Mouse (Mus musculus): ENCODE data around the gene Olfr690. TPM values are rescaled to one million over a fixed set of nuclear protein-coding genes. Genes with fewer than 3 reads are reported as not detected.
"Not testable (repeated sequence)": the region's sequence is repeated elsewhere in the genome, so short reads cannot be mapped to it uniquely, and the experiment has no call there.

Gene Olfr690
- not detected in 2 replicates for polyA plus RNA-seq (2016; fragmentation: Nextera tagmentation; extraction: Ambion mirVana)

- no peaks in the 10 kb centered on the region for H3K27me3 ChIP-seq
- no peak for ATAC-seq (ENCODE audit: insufficient number of reproducible peaks, insufficient read depth, low FRiP score, low TSS enrichment, low read depth)
- WGBS: 78% methylated on average over 1 of the region's 1 CpGs
These were observed at the start of gene Olfr690 for GRCm38 (mm10) chr7:105334004-105334403. Gene Olfr690 (minus strand): TSS chr7:105334104.

GRCm38 (mm10) chr7:105380329-105380728, 46.4 kb upstream of the Olfr690 start:
- ATAC-seq (ENCODE audit: insufficient number of reproducible peaks, insufficient read depth, low FRiP score, low TSS enrichment, low read depth): no peak
- Histone ChIP-seq H3K27me3 (no peaks in the 10 kb centered on the region), H3K27ac (no peak overlapping the region), H3K36me3 (peaks cover 87% of the 10 kb centered on the region), H3K9ac (replicated peaks) (no peak overlapping the region), H3K4me3 (replicated peaks) (no peak overlapping the region), H3K4me2 (no peak overlapping the region), H3K9me3 (no peaks in the 10 kb centered on the region), H3K4me1 (replicated peaks) (no peaks in the 10 kb centered on the region)
- WGBS: 96% methylated on average over 3 of the region's 3 CpGs

More at GRCm38 (mm10) chr7:105334004-105334403, at the start of gene Olfr690:
- Histone ChIP-seq H3K9me3 (no peaks in the 10 kb centered on the region), H3K36me3 (no peaks in the 10 kb centered on the region), H3K4me3 (replicated peaks) (no peak within 1 kb of the TSS), H3K27ac (no peak within 1 kb of the TSS), H3K4me2 (no peak within 1 kb of the TSS), H3K9ac (replicated peaks) (no peak within 1 kb of the TSS), H3K4me1 (replicated peaks) (no peaks in the 10 kb centered on the region)

- no peaks in the 10 kb centered on the region for H3K9me3 ChIP-seq
- no peak within 1 kb of the TSS for H3K4me3 ChIP-seq (replicated peaks)
- H3K36me3 ChIP-seq: peaks cover 70% of the 10 kb centered on the region
- no peak within 1 kb of the TSS for H3K27ac ChIP-seq
- no peaks in the 10 kb centered on the region for H3K27me3 ChIP-seq
- ATAC-seq (ENCODE audit: insufficient number of reproducible peaks, insufficient read depth, low FRiP score, low TSS enrichment, low read depth): no peak
- no peak within 1 kb of the TSS for H3K4me2 ChIP-seq
- 86% methylated on average over 1 of the region's 1 CpGs for WGBS
- H3K9ac ChIP-seq (replicated peaks): no peak within 1 kb of the TSS
- no peaks in the 10 kb centered on the region for H3K4me1 ChIP-seq (replicated peaks)
These were observed 41.0 kb upstream of the Olfr690 start, which contains the start of gene Gm5901 for GRCm38 (mm10) chr7:105374866-105375265. Gene Gm5901 (plus strand): TSS chr7:105375038.

- Histone ChIP-seq H3K36me3 (peaks cover 61% of the 10 kb centered on the region), H3K4me2 (no peak overlapping the region)
- 96% methylated on average over 3 of the region's 3 CpGs for WGBS
These were observed 40.1 kb upstream of the Olfr690 start for GRCm38 (mm10) chr7:105373976-105374375.

GRCm38 (mm10) chr7:105373509-105373908, 39.6 kb upstream of the Olfr690 start:
- no peaks in the 10 kb centered on the region for H3K27me3 ChIP-seq
- no peak overlapping the region for H3K4me2 ChIP-seq
- H3K4me1 ChIP-seq (replicated peaks): no peaks in the 10 kb centered on the region
- peaks cover 57% of the 10 kb centered on the region for H3K36me3 ChIP-seq
- no peak overlapping the region for H3K9ac ChIP-seq (replicated peaks)
- no peak overlapping the region for H3K4me3 ChIP-seq (replicated peaks)
- no peak for ATAC-seq (ENCODE audit: insufficient number of reproducible peaks, insufficient read depth, low FRiP score, low TSS enrichment, low read depth)
- 92% methylated on average over 4 of the region's 4 CpGs for WGBS
- no peak overlapping the region for H3K27ac ChIP-seq
- H3K9me3 ChIP-seq: no peaks in the 10 kb centered on the region

More at GRCm38 (mm10) chr7:105373976-105374375, 40.1 kb upstream of the Olfr690 start:
- H3K9me3 ChIP-seq: no peaks in the 10 kb centered on the region
- H3K9ac ChIP-seq (replicated peaks): no peak overlapping the region
- H3K4me3 ChIP-seq (replicated peaks): no peak overlapping the region
- H3K27me3 ChIP-seq: no peaks in the 10 kb centered on the region
- no peak overlapping the region for H3K27ac ChIP-seq
- ATAC-seq (ENCODE audit: insufficient number of reproducible peaks, insufficient read depth, low FRiP score, low TSS enrichment, low read depth): no peak
- no peaks in the 10 kb centered on the region for H3K4me1 ChIP-seq (replicated peaks)

GRCm38 (mm10) chr7:105372912-105373311, 39.0 kb upstream of the Olfr690 start:
- ATAC-seq (ENCODE audit: insufficient number of reproducible peaks, insufficient read depth, low FRiP score, low TSS enrichment, low read depth): no peak
- Histone ChIP-seq H3K4me1 (replicated peaks) (no peaks in the 10 kb centered on the region), H3K4me3 (replicated peaks) (no peak overlapping the region), H3K4me2 (no peak overlapping the region), H3K36me3 (peaks cover 51% of the 10 kb centered on the region), H3K27me3 (no peaks in the 10 kb centered on the region), H3K9me3 (no peaks in the 10 kb centered on the region), H3K27ac (no peak overlapping the region), H3K9ac (replicated peaks) (no peak overlapping the region)
- 87% methylated on average over 1 of the region's 1 CpGs for WGBS

GRCm38 (mm10) chr7:105368521-105368920, 34.6 kb upstream of the Olfr690 start:
- Histone ChIP-seq H3K9ac (replicated peaks) (no peak overlapping the region), H3K27me3 (no peaks in the 10 kb centered on the region), H3K4me3 (replicated peaks) (no peak overlapping the region), H3K27ac (no peak overlapping the region), H3K4me2 (no peak overlapping the region), H3K36me3 (peaks cover 17% of the 10 kb centered on the region), H3K9me3 (no peaks in the 10 kb centered on the region), H3K4me1 (replicated peaks) (no peaks in the 10 kb centered on the region)
- WGBS: 91% methylated on average over 4 of the region's 4 CpGs
- ATAC-seq (ENCODE audit: insufficient number of reproducible peaks, insufficient read depth, low FRiP score, low TSS enrichment, low read depth): no peak

- no peaks in the 10 kb centered on the region for H3K9me3 ChIP-seq
- no peak within 1 kb of the TSS for H3K4me2 ChIP-seq
- no peaks in the 10 kb centered on the region for H3K4me1 ChIP-seq (replicated peaks)
- peaks cover 11% of the 10 kb centered on the region; the same call in 1 of the 2 replicates for H3K36me3 ChIP-seq
- H3K9ac ChIP-seq (replicated peaks): no peak within 1 kb of the TSS
- no peaks in the 10 kb centered on the region for H3K27me3 ChIP-seq
- WGBS: 90% methylated on average over 1 of the region's 1 CpGs
- no peak for ATAC-seq (ENCODE audit: insufficient number of reproducible peaks, insufficient read depth, low FRiP score, low TSS enrichment, low read depth)
- H3K27ac ChIP-seq: no peak within 1 kb of the TSS
- H3K4me3 ChIP-seq (replicated peaks): no peak within 1 kb of the TSS
These were observed 34.0 kb upstream of the Olfr690 start, which contains the start of gene Olfr692 for GRCm38 (mm10) chr7:105367930-105368329. Gene Olfr692 (plus strand): TSS chr7:105368230.

GRCm38 (mm10) chr7:105367268-105367667, 33.4 kb upstream of the Olfr690 start:
- Histone ChIP-seq H3K4me2 (no peak overlapping the region), H3K9ac (replicated peaks) (no peak overlapping the region), H3K4me3 (replicated peaks) (no peak overlapping the region), H3K36me3 (peaks cover 6% of the 10 kb centered on the region; the same call in 1 of the 2 replicates), H3K9me3 (no peaks in the 10 kb centered on the region), H3K4me1 (replicated peaks) (no peaks in the 10 kb centered on the region), H3K27me3 (no peaks in the 10 kb centered on the region), H3K27ac (no peak overlapping the region)
- ATAC-seq (ENCODE audit: insufficient number of reproducible peaks, insufficient read depth, low FRiP score, low TSS enrichment, low read depth): no peak
- 78% methylated on average over 5 of the region's 5 CpGs for WGBS

GRCm38 (mm10) chr7:105361713-105362112, 27.8 kb upstream of the Olfr690 start:
- H3K27me3 ChIP-seq: no peaks in the 10 kb centered on the region
- H3K36me3 ChIP-seq: no peaks in the 10 kb centered on the region
- H3K27ac ChIP-seq: no peak overlapping the region
- H3K9ac ChIP-seq (replicated peaks): no peak overlapping the region
- no peak overlapping the region for H3K4me3 ChIP-seq (replicated peaks)
- ATAC-seq (ENCODE audit: insufficient number of reproducible peaks, insufficient read depth, low FRiP score, low TSS enrichment, low read depth): no peak
- no peaks in the 10 kb centered on the region for H3K9me3 ChIP-seq
- WGBS: 83% methylated on average over 2 of the region's 2 CpGs
- no peak overlapping the region for H3K4me2 ChIP-seq
- H3K4me1 ChIP-seq (replicated peaks): no peaks in the 10 kb centered on the region

- WGBS: 93% methylated on average over 1 of the region's 2 CpGs
- H3K4me1 ChIP-seq (replicated peaks); H3K27ac ChIP-seq; ATAC-seq (ENCODE audit: insufficient number of reproducible peaks, insufficient read depth, low FRiP score, low TSS enrichment, low read depth); H3K4me2 ChIP-seq; H3K36me3 ChIP-seq; H3K27me3 ChIP-seq; H3K4me3 ChIP-seq (replicated peaks); H3K9me3 ChIP-seq; H3K9ac ChIP-seq (replicated peaks): not testable (repeated sequence)
These were observed 22.6 kb upstream of the Olfr690 start for GRCm38 (mm10) chr7:105356487-105356886.

- H3K27me3 ChIP-seq; H3K9me3 ChIP-seq; H3K4me2 ChIP-seq; H3K36me3 ChIP-seq; H3K9ac ChIP-seq (replicated peaks); H3K4me1 ChIP-seq (replicated peaks); H3K27ac ChIP-seq; H3K4me3 ChIP-seq (replicated peaks); ATAC-seq (ENCODE audit: insufficient number of reproducible peaks, insufficient read depth, low FRiP score, low TSS enrichment, low read depth): not testable (repeated sequence)
- WGBS: no CpG with 5 or more reads among the region's 5 CpGs
These were observed 22.2 kb upstream of the Olfr690 start for GRCm38 (mm10) chr7:105356064-105356463.

Data from limb, embryonic 12.5 days (tissue).